Mouse (Mus musculus) liver, embryonic 11.5 days (tissue): ENCODE results near the gene Tsn. TPM values are rescaled to one million over a fixed set of nuclear protein-coding genes. Genes with fewer than 3 reads are reported as not detected.

ENCODE experiments used
- ATAC-seq: fragments of 200-750 bp; cut with Nextera tagmentation; replicated peaks from 2 replicates; pipeline ENCODE4 v1.8.0; 2017; ENCODE audit warnings: moderate number of reproducible peaks, mild to moderate bottlenecking, moderate TSS enrichment, moderate library complexity; ENCODE audit not compliant: low FRiP score
- DNase-seq: peaks from one replicate; pipeline ENCODE4 v3.0.0-alpha.2; 2017; ENCODE audit warnings: low spot score
- H3K27ac ChIP-seq: fragments of 300-500 bp; sonication (generic); 2 replicates; pipeline ENCODE4 v1.5.1; 2014; ENCODE audit warnings: mild to moderate bottlenecking, low read depth, low read length, control low read depth
- H3K27me3 ChIP-seq: fragments of 300-500 bp; sonication (generic); replicated peaks from 2 replicates; pipeline ENCODE4 v1.6.1; 2014; ENCODE audit warnings: low read length, mixed read lengths; ENCODE audit not compliant: control insufficient read depth, insufficient read depth
- H3K36me3 ChIP-seq: fragments of 300-500 bp; sonication (generic); 2 replicates; pipeline ENCODE4 v1.6.1; 2014; ENCODE audit warnings: mild to moderate bottlenecking, low read length, moderate library complexity, mixed read lengths; ENCODE audit not compliant: control insufficient read depth, insufficient read depth
- H3K4me1 ChIP-seq: fragments of 300-500 bp; sonication (generic); replicated peaks from 2 replicates; pipeline ENCODE4 v1.6.1; 2014; ENCODE audit warnings: low read length, mixed read lengths; ENCODE audit not compliant: control insufficient read depth, insufficient read depth
- H3K4me2 ChIP-seq: fragments of 300-500 bp; sonication (generic); 2 replicates; pipeline ENCODE4 v1.6.1; 2014; ENCODE audit warnings: mild to moderate bottlenecking, control low read depth, moderate library complexity
- H3K4me3 ChIP-seq: fragments of 300-500 bp; sonication (generic); 2 replicates; pipeline ENCODE4 v1.5.1; 2014; ENCODE audit warnings: low read depth, low read length, control low read depth
- H3K9ac ChIP-seq: fragments of 300-500 bp; sonication (generic); 2 replicates; pipeline ENCODE4 v1.6.1; 2014; ENCODE audit warnings: low read depth, low read length, control low read depth
- H3K9me3 ChIP-seq: fragments of 300-500 bp; sonication (generic); 2 replicates; pipeline ENCODE4 v1.6.1; 2016; ENCODE audit warnings: low read length, inconsistent platforms, mixed read lengths; ENCODE audit not compliant: control insufficient read depth
- WGBS: fragments of 180-500 bp; shearing (Covaris S2); extraction: QIAGEN DNeasy Blood & Tissue Kit; methylation state at CpG from one replicate; pipeline ENCODE4 v1.1.7; 2014; 5-methylcytosine and 5-hydroxymethylcytosine counted together
- polyA plus RNA-seq: library from polyadenylated mRNA; unstranded; fragments of >200 nt; fragmentation: Nextera tagmentation; extraction: Ambion mirVana; gene quantifications from 2 replicates; pipeline ENCODE4 v1.2.1, GENCODE M21; 2014

Tsn gene
- polyA plus RNA-seq, 1 experiment from 2014 or later, result 280 TPM

- H3K4me1 ChIP-seq, result no peaks in the 10 kb centered on the region
- H3K4me3 ChIP-seq, result no peak overlapping the region
- H3K4me2 ChIP-seq, result no peak overlapping the region
- WGBS, result 14% methylated on average over 2 of the region's 2 CpGs
- no peaks in the 10 kb centered on the region for H3K36me3 ChIP-seq
- H3K9me3 ChIP-seq, result no peaks in the 10 kb centered on the region
- H3K27me3 ChIP-seq, result no peaks in the 10 kb centered on the region
- H3K9ac ChIP-seq, result no peak overlapping the region
- no peak for DNase-seq
- H3K27ac ChIP-seq, result no peak overlapping the region
- no peak for ATAC-seq
Observed at GRCm38 (mm10) chr1:118275139-118275538, 36.4 kb downstream of the Tsn start.

GRCm38 (mm10) chr1:118251931-118252330, 59.6 kb downstream of the Tsn start:
- no peaks in the 10 kb centered on the region for H3K4me1 ChIP-seq
- H3K4me2 ChIP-seq, result no peak overlapping the region
- no peaks in the 10 kb centered on the region for H3K27me3 ChIP-seq
- no peak for DNase-seq
- no peak overlapping the region for H3K4me3 ChIP-seq
- no peaks in the 10 kb centered on the region for H3K36me3 ChIP-seq
- WGBS, result 38% methylated on average over 2 of the region's 2 CpGs
- no peaks in the 10 kb centered on the region for H3K9me3 ChIP-seq
- no peak overlapping the region for H3K27ac ChIP-seq
- ATAC-seq, result no peak
- no peak overlapping the region for H3K9ac ChIP-seq

Other genes starting within 250 kb of the Tsn start
- 0.16 TPM in 1 of 2 replicates, not detected in the other for gene Gm29106, start 135.2 kb downstream of the Tsn start, polyA plus RNA-seq
- gene Nifk, start 10.1 kb upstream of the Tsn start, polyA plus RNA-seq, result 131 and 147 TPM in 2 replicates
- 40.6 and 41.1 TPM in 2 replicates for gene Clasp1, start 77.3 kb upstream of the Tsn start, polyA plus RNA-seq